Mouse (Mus musculus): Measurements from ENCODE around the gene Mrpl57.
"Not testable (repeated sequence)": the region's sequence is repeated elsewhere in the genome, so short reads cannot be mapped to it uniquely, and the experiment has no call there.

Mrpl57 gene

GRCm38 (mm10) chr14:57825788-57826751 lies at the start of gene Mrpl57, which contains the start of gene Ska3:
TSS of gene Mrpl57 (plus strand) at chr14:57826234.
TSS of gene Ska3 (minus strand) at chr14:57826185.
- DNase-seq, result peak; percentile 89

GRCm38 (mm10) chr14:57787406-57787805 lies 38.6 kb upstream of the Mrpl57 start:
- no peak for DNase-seq

- no peak for DNase-seq
Measured at GRCm38 (mm10) chr14:57789311-57789710, 36.7 kb upstream of the Mrpl57 start.

GRCm38 (mm10) chr14:57789759-57790158 lies 36.3 kb upstream of the Mrpl57 start:
- no peak for DNase-seq

- DNase-seq, result no peak
Measured at GRCm38 (mm10) chr14:57791171-57791570, 34.9 kb upstream of the Mrpl57 start.

- DNase-seq, result no peak
Measured at GRCm38 (mm10) chr14:57797551-57797950, 28.5 kb upstream of the Mrpl57 start.

GRCm38 (mm10) chr14:57797991-57798931 lies 27.8 kb upstream of the Mrpl57 start, which contains the start of gene Sap18:
TSS of gene Sap18 (plus strand) at chr14:57798180.
- peak; percentile 99 for DNase-seq

GRCm38 (mm10) chr14:57803731-57804130 lies 22.3 kb upstream of the Mrpl57 start:
- no peak for DNase-seq

GRCm38 (mm10) chr14:57808558-57808957 lies 17.5 kb upstream of the Mrpl57 start:
- no peak for DNase-seq

- DNase-seq, result no peak
Measured at GRCm38 (mm10) chr14:57810886-57811285, 15.1 kb upstream of the Mrpl57 start.

- no peak for DNase-seq
Measured at GRCm38 (mm10) chr14:57811844-57812243, 14.2 kb upstream of the Mrpl57 start.

GRCm38 (mm10) chr14:57820839-57821238 lies 5.2 kb upstream of the Mrpl57 start:
- no peak for DNase-seq

GRCm38 (mm10) chr14:57827284-57827683 lies 1.2 kb downstream of the Mrpl57 start:
- no peak for DNase-seq

GRCm38 (mm10) chr14:57833526-57833925 lies 7.5 kb downstream of the Mrpl57 start:
- DNase-seq, result no peak

- no peak for DNase-seq
Measured at GRCm38 (mm10) chr14:57835157-57835556, 9.1 kb downstream of the Mrpl57 start.

GRCm38 (mm10) chr14:57844535-57844934 lies 18.5 kb downstream of the Mrpl57 start:
- no peak for DNase-seq

GRCm38 (mm10) chr14:57848061-57848460 lies 22.0 kb downstream of the Mrpl57 start:
- DNase-seq, result not testable (repeated sequence)

- DNase-seq, result no peak
Measured at GRCm38 (mm10) chr14:57848646-57849045, 22.6 kb downstream of the Mrpl57 start.

GRCm38 (mm10) chr14:57850330-57850729 lies 24.3 kb downstream of the Mrpl57 start:
- DNase-seq, result no peak

GRCm38 (mm10) chr14:57852961-57853360 lies 26.9 kb downstream of the Mrpl57 start:
- no peak for DNase-seq

GRCm38 (mm10) chr14:57856037-57856436 lies 30.0 kb downstream of the Mrpl57 start:
- not testable (repeated sequence) for DNase-seq

- no peak for DNase-seq
Measured at GRCm38 (mm10) chr14:57858601-57859000, 32.6 kb downstream of the Mrpl57 start.

GRCm38 (mm10) chr14:57859520-57859919 lies 33.5 kb downstream of the Mrpl57 start:
- DNase-seq, result no peak

Data from cerebellum, adult 9-11 months (tissue).